Mouse (Mus musculus) stomach, postnatal 0 days (tissue): ENCODE measurements around the gene Daam1.

Experiments used
- CTCF ChIP-seq: IDR thresholded peaks from 2 replicates; pipeline ENCODE4 v1.5.1; 2016; ENCODE audit warnings: antibody characterized with exemption, low read depth, mild to moderate bottlenecking, moderate library complexity
- EP300 ChIP-seq: optimal IDR thresholded peaks from 2 replicates; pipeline ENCODE3; 2016; ENCODE audit warnings: antibody characterized with exemption

- no peak for TF ChIP-seq CTCF
- no peak for TF ChIP-seq EP300
Measured at GRCm38 (mm10) chr12:71795626-71796025, 35.3 kb upstream of the Daam1 start.
